Mouse (Mus musculus) spleen, adult 2 months (tissue): ENCODE results near the gene Zer1.

Experiments used
- CTCF ChIP-seq: fragments of 200-500 bp; IDR thresholded peaks from 2 replicates; pipeline ENCODE4 v1.5.1; 2011; ENCODE audit warnings: mild to moderate bottlenecking, inconsistent platforms; ENCODE audit not compliant: insufficient read depth, insufficient read length, insufficient replicate concordance; ENCODE audit errors: extremely low read depth
- POLR2A ChIP-seq: fragments of 200-500 bp; IDR thresholded peaks from 2 replicates; pipeline ENCODE4 v1.6.1; 2011; ENCODE audit warnings: low read depth, low read length, inconsistent platforms

DNA sequence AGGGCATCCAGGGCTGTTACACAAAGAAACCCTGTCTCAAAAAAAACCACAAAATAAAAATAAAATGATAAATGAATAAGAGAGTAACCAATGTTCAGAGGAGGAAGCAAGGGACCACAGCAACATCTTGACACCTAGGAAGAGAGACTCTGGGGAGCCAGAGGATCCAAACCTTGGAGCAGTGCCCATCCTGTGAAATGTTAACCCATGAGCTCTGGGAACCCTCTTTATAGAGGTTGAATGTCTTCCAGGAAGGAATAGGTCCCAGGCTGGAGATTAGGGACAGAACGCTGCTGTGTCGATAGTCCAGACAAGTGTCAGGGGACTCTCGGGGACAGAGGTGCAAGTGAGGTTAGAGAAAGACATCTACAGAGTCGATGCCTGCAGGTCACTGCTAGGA is 4.1 kb downstream of the Zer1 start:
- TF ChIP-seq POLR2A (no peak), CTCF (no peak)
